Mouse (Mus musculus) lung, embryonic 14.5 days (tissue): ENCODE data around the gene Mgat4b. TPM values are rescaled to one million over a fixed set of nuclear protein-coding genes. Genes with fewer than 3 reads are reported as not detected.

Source experiments
- ATAC-seq: fragments of 200-750 bp; cut with Nextera tagmentation; 2 replicates; pipeline ENCODE4 v1.8.0; 2017; ENCODE audit warnings: mild to moderate bottlenecking, moderate TSS enrichment, moderate library complexity; ENCODE audit not compliant: insufficient read depth
- DNase-seq: peaks from one replicate; pipeline ENCODE4 v3.0.0-alpha.2; 2015
- H3K27ac ChIP-seq: fragments of 300-500 bp; sonication (generic); 2 replicates; pipeline ENCODE4 v1.5.1; 2014; ENCODE audit warnings: low read depth, mild to moderate bottlenecking, moderate library complexity
- H3K27me3 ChIP-seq: fragments of 300-500 bp; sonication (generic); 2 replicates; pipeline ENCODE4 v1.6.1; 2014; ENCODE audit warnings: low read length, control low read depth; ENCODE audit not compliant: insufficient read depth
- H3K36me3 ChIP-seq: fragments of 300-500 bp; sonication (generic); 2 replicates; pipeline ENCODE4 v1.6.1; 2014; ENCODE audit warnings: control low read depth; ENCODE audit not compliant: insufficient read depth
- H3K4me1 ChIP-seq: fragments of 300-500 bp; sonication (generic); 2 replicates; pipeline ENCODE4 v1.6.1; 2014; ENCODE audit warnings: antibody characterized with exemption, control low read depth; ENCODE audit not compliant: insufficient read depth
- H3K4me2 ChIP-seq: fragments of 300-500 bp; sonication (generic); 2 replicates; pipeline ENCODE4 v1.6.1; 2014; ENCODE audit warnings: mild to moderate bottlenecking
- H3K4me3 ChIP-seq: fragments of 300-500 bp; sonication (generic); 2 replicates; pipeline ENCODE4 v1.5.1; 2014; ENCODE audit warnings: low read depth, low read length
- H3K9ac ChIP-seq: fragments of 300-500 bp; sonication (generic); 2 replicates; pipeline ENCODE4 v1.6.1; 2014
- H3K9me3 ChIP-seq: fragments of 300-500 bp; sonication (generic); 2 replicates; pipeline ENCODE4 v1.6.1; 2016; ENCODE audit warnings: low read depth, low read length, control low read depth
- CTCF ChIP-seq: IDR thresholded peaks from 2 replicates; pipeline ENCODE4 v1.5.1; 2016; ENCODE audit warnings: antibody characterized with exemption, low read depth
- WGBS: fragments of 180-500 bp; shearing (Covaris S2); extraction: QIAGEN DNeasy Blood & Tissue Kit; methylation state at CpG from one replicate; pipeline ENCODE4 v1.1.7; 2014; 5-methylcytosine and 5-hydroxymethylcytosine counted together
- polyA plus RNA-seq: library from polyadenylated mRNA; unstranded; fragments of >200 nt; fragmentation: Nextera tagmentation; extraction: Ambion mirVana; gene quantifications from 2 replicates; pipeline ENCODE4 v1.2.1, GENCODE M21; 2014

Gene Mgat4b
- polyA plus RNA-seq, 1 experiment from 2014 or later, result 44.2 TPM

DNA sequence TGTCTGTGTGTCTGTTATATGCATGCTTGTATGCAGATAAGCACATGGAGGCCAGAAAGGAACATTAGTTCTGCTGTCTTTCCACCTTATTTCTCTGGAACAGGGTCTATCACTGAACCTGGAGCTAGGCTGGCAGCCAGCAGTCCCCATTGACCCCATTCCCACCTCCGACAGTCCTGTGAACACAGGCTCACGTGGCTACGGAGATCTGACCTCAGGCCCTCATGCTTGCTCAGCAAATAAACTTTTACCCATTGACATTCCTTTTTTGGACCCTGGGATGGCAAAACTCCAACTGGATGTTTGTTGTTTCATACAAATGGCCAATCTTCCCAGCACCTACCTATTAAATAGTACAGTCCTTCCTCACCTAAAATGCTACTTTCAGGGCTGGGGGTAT lies 34.3 kb upstream of the Mgat4b start:
- Histone ChIP-seq H3K36me3 (peaks cover 18% of the 10 kb centered on the region; the same call in 1 of the 2 replicates), H3K4me1 (0 out of 2 replicates have a peak, but pooled peaks cover 5% of the 10 kb centered on the region), H3K9me3 (no peaks in the 10 kb centered on the region), H3K27ac (no peak overlapping the region), H3K4me3 (no peak overlapping the region), H3K27me3 (no peaks in the 10 kb centered on the region), H3K4me2 (no peak overlapping the region), H3K9ac (no peak overlapping the region)
- no peak for TF ChIP-seq CTCF
- no peak for DNase-seq
- no peak for ATAC-seq
- WGBS, result 49% methylated on average over 3 of the region's 3 CpGs

DNA sequence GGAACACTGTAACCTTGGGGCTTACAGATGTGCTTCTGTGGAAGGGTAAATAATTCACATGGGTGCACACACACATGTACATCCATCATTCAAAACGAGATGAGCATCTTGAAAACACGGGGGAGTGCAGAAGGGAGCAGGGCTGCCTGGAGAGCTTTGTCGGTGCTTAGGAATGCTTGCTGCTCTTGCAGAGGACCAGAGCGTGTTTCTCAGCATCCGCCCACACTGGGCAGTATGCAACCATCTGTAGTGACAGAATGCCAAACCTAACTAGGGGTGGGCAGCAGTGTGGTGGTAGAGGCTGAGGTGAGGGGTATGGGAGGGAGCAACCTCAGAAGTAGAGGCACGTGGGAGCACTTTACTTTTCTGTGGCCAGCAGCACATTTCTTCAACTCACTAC lies 33.6 kb upstream of the Mgat4b start:
- no peak overlapping the region for H3K9ac ChIP-seq
- no peaks in the 10 kb centered on the region for H3K27me3 ChIP-seq
- ATAC-seq (no peak), DNase-seq (no peak)
- peaks cover 13% of the 10 kb centered on the region; the same call in 1 of the 2 replicates for H3K36me3 ChIP-seq
- H3K27ac ChIP-seq, result no peak overlapping the region
- no peaks in the 10 kb centered on the region for H3K9me3 ChIP-seq
- no peak overlapping the region for H3K4me2 ChIP-seq
- whole genome bisulfite sequencing, result 66% methylated on average over 6 of the region's 6 CpGs
- H3K4me3 ChIP-seq, result no peak overlapping the region
- H3K4me1 ChIP-seq, result 0 out of 2 replicates have a peak, but pooled peaks cover 5% of the 10 kb centered on the region
- no peak for TF ChIP-seq CTCF

DNA sequence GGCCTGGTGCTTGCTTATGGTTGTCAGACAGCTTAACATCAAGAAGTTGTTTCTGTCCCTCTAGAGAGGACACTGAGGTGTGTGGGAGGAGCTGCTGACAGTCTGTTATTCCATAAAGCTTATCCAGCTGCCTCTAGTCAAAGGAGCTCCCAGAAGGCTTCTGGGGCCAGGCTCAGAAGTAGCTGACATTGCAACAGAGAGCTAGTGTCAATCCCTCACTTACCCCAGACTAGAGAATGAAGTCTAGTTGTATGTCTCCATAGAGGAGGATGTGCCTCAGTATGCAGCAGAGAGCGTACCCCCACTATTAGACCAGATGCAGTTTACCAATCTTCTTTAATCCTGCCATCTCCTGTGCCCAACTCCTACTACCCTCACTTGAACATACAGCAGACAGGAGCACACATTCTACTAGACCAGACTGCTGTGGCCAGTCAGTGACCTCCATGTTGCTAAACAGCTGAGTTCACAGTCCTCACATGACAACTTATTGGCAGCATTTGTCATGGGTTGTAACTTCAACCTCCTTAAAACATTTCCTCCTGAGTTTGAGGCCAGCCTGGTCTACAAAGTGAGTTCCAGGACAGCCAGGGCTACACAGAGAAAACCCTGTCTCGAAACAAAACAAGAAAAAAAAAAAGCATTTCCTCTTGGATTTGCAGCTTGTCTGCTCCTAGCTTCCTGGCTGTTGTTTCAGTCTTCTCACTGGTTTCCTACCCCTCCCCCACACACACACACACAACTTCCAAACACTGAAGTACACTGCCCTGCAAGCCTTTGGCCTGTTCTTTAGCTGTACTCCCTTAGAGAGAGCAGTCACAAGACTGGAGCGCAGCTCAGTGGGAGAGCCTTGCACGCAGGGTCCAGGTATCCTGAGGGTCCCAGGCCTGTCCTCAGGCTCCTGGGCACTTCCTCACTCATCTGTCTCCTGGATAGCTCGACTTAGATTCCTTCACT lies 31.9 kb upstream of the Mgat4b start:
- Histone ChIP-seq H3K4me2 (no peak overlapping the region), H3K9ac (no peak overlapping the region; the same call in 1 of the 2 replicates), H3K9me3 (no peaks in the 10 kb centered on the region), H3K4me3 (no peak overlapping the region), H3K27me3 (no peaks in the 10 kb centered on the region), H3K4me1 (0 out of 2 replicates have a peak, but pooled peaks cover 5% of the 10 kb centered on the region), H3K36me3 (peaks cover 13% of the 10 kb centered on the region; the same call in 1 of the 2 replicates), H3K27ac (no peak overlapping the region)
- 70% methylated on average over 5 of the region's 5 CpGs for WGBS
- no peak for ATAC-seq
- no peak for TF ChIP-seq CTCF
- DNase-seq, result no peak

DNA sequence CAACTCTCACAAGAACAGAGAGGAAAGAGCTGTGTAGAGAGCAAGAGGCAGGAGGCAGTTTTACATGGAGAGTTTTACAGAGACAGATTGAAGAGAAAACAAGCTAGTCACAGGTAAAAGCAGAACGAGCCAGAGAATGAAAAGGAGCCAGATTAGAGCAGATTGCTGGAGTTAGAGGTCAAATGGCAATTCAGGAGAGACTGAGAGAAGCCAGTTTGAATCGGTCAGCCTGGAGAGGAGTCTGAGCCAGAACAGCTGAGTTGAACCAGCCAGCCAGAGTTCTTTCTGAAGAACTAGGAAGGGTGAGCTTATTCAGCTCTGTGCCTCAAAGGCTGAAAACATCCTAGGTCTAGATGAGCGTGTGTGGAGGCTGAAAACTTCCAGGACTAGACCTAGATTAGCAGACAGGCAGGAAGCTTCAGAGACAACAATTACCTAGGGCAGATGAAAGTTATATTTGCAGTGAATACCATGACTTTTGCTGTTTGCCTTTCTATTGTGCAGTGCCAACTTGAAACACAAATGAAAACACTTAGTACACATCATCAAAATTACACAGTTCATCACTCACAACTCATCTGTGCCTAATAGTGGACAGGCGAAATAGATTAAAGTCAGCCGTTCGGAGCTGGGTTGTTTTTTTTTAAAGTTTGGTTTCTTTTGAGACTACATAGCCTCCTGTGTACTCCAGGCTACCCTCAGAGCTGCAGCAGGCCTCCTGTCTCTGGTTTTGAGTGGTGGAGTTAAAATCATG lies 30.0 kb upstream of the Mgat4b start:
- 62% methylated on average over 6 of the region's 6 CpGs for WGBS
- no peak overlapping the region for H3K27ac ChIP-seq
- no peaks in the 10 kb centered on the region for H3K27me3 ChIP-seq
- no peak for DNase-seq
- H3K36me3 ChIP-seq, result peaks cover 13% of the 10 kb centered on the region; the same call in 1 of the 2 replicates
- no peak overlapping the region for H3K4me3 ChIP-seq
- H3K9me3 ChIP-seq, result no peaks in the 10 kb centered on the region
- H3K4me1 ChIP-seq, result 0 out of 2 replicates have a peak, but pooled peaks cover under 1% of the 10 kb centered on the region
- no peak overlapping the region for H3K4me2 ChIP-seq
- no peak for ATAC-seq
- H3K9ac ChIP-seq, result no peak overlapping the region
- no peak for TF ChIP-seq CTCF

DNA sequence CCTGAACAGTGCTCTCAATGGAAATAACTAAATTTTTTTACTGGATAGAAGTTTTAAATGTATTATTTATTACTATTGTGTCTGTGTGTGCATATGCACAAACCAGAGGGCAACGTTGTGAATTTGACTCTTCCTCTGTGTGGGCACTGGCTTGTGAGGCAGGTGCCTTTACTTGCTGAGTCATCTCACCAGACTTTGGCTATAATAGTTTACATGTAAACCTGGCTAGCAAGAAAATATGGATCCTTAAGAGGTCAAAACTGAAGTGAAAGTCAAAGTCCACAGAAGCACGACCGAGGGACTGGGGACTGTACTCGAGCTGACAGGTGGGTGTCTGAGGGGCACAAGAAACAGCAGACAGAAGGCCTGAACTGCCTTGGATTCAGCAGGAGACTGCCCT lies 28.0 kb upstream of the Mgat4b start:
- Histone ChIP-seq H3K27ac (no peak overlapping the region), H3K36me3 (0 out of 2 replicates have a peak, but pooled peaks cover 9% of the 10 kb centered on the region), H3K4me3 (no peak overlapping the region), H3K9me3 (no peaks in the 10 kb centered on the region), H3K4me2 (no peak overlapping the region), H3K9ac (no peak overlapping the region), H3K27me3 (no peaks in the 10 kb centered on the region), H3K4me1 (no peaks in the 10 kb centered on the region)
- no peak for TF ChIP-seq CTCF
- DNase-seq (no peak), ATAC-seq (no peak)
- 78% methylated on average over 4 of the region's 4 CpGs for WGBS

DNA sequence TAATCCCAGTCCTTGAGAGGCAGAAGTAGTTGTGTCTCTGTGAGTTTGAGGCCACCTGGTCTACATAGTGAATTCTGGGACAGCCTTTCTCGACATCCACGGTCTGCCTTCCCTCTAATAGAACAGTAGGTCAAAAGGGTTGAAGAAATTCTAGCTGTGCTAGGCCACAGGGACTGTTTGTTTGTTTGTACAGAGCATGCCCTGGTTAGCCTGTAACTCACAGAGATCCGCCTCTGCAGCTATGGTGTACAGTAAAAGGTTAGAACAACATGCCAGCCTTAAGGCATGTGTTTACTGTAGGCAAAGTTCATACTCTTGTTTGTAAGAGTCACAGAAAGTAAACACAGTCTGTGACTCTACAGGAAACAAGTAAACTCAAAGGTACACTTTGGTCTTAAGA lies 25.9 kb upstream of the Mgat4b start:
- Histone ChIP-seq H3K4me2 (no peak overlapping the region), H3K9ac (no peak overlapping the region), H3K27me3 (no peaks in the 10 kb centered on the region), H3K27ac (no peak overlapping the region), H3K4me3 (no peak overlapping the region), H3K4me1 (no peaks in the 10 kb centered on the region), H3K9me3 (no peaks in the 10 kb centered on the region), H3K36me3 (no peaks in the 10 kb centered on the region)
- no peak for TF ChIP-seq CTCF
- DNase-seq, result no peak
- 57% methylated on average over 3 of the region's 3 CpGs for WGBS
- ATAC-seq, result no peak

DNA sequence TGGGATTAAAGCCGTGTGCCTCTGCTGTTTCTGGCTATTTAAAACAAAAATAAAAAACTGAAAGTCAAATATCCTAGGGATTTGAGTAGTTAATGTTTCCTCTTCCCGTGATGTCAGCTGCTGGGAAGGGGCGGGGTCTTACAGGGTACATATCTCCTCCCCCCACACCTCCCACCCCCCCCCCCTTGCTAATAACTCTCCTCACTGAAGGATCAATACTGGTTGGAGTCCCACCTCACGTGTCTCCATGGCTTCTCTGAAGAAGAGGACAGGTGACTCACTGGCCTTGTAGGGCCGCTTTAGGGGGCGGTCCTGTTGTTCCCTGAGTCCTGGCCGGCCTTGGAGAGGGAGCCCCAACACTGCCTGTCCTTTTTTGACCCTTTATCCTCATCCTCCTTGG lies 22.0 kb upstream of the Mgat4b start:
- Histone ChIP-seq H3K9ac (no peak overlapping the region), H3K9me3 (no peaks in the 10 kb centered on the region), H3K36me3 (no peaks in the 10 kb centered on the region), H3K4me3 (no peak overlapping the region), H3K4me1 (no peaks in the 10 kb centered on the region), H3K4me2 (no peak overlapping the region), H3K27ac (no peak overlapping the region), H3K27me3 (no peaks in the 10 kb centered on the region)
- WGBS, result 71% methylated on average over 7 of the region's 7 CpGs
- ATAC-seq (no peak), DNase-seq (no peak)
- no peak for TF ChIP-seq CTCF
